Mouse (Mus musculus): ENCODE data around the gene Zcchc24. TPM values are rescaled to one million over a fixed set of nuclear protein-coding genes. Genes with fewer than 3 reads are reported as not detected.
"Not testable (repeated sequence)": the region's sequence is repeated elsewhere in the genome, so short reads cannot be mapped to it uniquely, and the experiment has no call there.

Zcchc24 gene
- total RNA-seq (2021): 10 to 100 TPM; 52.0 to 55.7 TPM
- long read RNA-seq, full-length matches to known transcripts: 11 of 45 reads
- long read RNA-seq, partial matches to known transcripts: 0 of 45 reads
- long read RNA-seq, other reads (novel, unspliced or antisense): 34 of 45 reads

DNA sequence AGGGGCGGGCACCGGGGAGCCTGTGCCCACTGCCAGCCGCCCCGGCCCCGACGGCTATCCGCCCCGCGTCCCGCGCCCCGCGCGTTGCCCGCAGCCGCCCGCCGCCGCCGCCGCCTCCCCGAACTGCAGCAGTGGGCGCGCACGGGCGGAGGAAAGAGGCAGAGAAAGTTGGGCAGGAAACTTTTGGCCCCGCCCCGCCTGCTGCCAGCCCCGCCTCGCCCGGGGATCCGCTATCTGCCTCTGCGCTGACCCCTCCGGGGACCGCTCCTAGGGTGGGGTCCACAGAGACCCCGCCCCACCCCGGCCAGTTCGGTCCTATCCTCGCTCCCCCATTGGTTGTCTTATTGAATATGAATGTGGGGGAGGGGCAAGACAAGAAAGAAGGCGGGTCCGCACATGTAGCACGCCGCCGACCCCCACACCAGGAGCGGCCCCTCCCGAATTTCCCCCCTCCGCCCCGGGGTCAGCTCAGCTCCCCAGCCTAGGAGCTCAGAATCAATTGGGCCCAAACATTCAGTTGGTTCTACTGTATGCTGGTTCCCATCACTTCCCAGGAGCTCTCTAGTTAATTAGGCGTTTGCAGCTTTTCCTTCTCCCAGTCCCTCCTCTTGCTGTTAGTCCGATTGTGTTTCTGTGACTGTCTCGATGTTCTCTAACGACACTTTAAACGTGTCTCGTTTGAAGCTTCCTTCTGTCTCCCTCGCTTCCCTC is at the start of gene Zcchc24:
Gene Zcchc24 (minus strand): TSS at position 125 of the 711 bp plus-strand sequence.
- peak; percentile 76 to 88 for DNase-seq (ENCODE audit: low spot score in 2 of 2)

DNA sequence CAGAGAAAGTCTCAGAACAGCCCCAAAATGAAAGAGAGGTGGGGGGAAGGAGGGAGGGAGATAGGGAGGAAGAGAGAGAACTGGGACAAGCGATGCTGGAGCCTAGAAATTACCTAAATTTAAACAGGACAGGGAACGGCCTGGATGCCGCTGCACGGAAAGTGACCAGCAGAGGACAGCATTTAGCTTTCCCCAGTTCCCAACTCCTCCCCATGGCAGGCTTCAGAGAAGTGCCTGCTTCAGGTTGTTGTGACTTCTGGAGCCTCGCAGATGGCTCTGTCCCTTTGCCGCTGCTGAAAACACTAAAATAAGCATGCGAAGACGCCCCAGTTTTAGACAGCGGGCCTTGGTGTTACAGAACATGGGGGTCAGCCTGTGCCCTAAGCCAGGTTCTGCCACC is 47.6 kb upstream of the Zcchc24 start:
- peak; percentile 71 to 77 for DNase-seq (ENCODE audit: low spot score in 2 of 2)

DNA sequence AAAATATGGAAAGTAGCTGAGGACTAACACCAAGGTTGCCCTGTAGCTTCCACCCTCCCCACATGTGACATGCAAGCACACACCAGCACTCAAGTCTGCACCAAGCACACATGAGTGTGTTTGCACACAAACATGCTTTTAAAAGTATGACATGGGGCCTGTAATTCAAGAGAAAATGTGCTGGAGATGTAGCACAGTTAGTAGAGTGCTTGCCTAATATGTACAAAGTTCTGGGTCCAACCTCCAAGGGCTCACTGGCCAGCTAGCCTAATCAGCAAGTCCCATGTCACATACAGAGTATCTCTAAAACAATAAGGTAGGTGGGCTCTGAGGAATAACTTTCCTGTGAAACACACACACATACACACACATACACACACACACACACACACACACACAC is 45.3 kb upstream of the Zcchc24 start:
- no peak for DNase-seq (ENCODE audit: low spot score in 2 of 2)

DNA sequence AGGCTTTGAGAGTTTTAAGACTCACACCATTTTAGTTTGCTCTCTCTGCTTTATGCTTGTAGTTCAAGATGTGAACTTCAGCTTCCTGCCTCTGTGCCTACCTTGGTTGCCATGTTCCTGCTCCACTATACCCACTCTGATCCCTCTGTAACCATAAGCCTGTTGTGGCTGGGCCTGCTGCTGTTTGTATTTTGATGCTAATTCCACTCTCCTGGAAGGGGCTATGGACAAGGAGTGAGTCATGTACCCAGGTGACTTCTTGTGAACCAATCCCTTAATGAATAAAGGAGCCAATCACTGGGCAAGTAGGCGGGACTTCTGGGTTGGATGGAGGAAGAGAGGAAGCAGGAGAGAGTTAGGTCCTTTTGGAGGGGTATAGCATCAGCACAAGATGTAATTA is 42.2 kb upstream of the Zcchc24 start:
- not testable (repeated sequence) for DNase-seq (ENCODE audit: low spot score in 2 of 2)

DNA sequence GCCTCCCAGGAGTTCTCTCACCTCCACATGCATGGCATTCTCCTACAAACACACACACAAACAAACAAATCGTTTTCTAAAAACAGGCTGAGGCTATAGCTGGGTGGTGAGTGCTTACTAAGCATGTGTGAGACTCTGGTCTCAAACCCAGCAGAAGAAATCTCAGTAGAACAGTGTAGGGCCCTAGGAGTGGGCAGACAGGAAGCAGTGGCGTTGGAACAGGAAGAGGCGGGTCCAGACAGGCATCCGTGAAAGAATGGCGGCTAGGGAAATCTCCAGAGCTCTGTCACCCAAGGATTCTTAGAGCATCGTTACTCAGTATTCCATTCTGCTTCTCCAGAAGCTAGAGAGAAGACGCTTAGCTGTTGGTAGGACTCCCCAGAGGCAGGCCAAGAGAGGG is 37.7 kb upstream of the Zcchc24 start:
- DNase-seq (ENCODE audit: low spot score in 2 of 2): no peak

DNA sequence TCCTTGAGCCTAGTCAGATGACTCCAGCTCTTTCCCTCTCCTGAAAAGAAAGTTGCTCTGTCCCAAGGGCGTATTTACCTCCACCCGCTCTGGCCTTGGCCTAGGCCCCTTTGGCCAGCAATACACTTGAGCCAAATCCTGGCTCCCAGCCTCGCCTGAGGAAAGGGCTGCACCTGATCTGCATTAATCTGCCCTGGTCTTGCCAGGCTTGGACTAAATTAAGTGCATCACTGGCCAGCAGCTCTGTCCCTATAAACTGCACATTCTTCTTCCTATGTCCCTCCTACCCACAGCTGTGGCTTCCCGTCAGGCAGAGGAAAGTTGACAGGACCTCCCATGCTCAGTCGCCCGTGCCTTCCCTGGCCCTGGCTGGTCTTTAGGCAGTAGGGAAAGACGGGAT is 37.0 kb upstream of the Zcchc24 start:
- DNase-seq (ENCODE audit: low spot score in 2 of 2): peak; percentile 53 to 63

DNA sequence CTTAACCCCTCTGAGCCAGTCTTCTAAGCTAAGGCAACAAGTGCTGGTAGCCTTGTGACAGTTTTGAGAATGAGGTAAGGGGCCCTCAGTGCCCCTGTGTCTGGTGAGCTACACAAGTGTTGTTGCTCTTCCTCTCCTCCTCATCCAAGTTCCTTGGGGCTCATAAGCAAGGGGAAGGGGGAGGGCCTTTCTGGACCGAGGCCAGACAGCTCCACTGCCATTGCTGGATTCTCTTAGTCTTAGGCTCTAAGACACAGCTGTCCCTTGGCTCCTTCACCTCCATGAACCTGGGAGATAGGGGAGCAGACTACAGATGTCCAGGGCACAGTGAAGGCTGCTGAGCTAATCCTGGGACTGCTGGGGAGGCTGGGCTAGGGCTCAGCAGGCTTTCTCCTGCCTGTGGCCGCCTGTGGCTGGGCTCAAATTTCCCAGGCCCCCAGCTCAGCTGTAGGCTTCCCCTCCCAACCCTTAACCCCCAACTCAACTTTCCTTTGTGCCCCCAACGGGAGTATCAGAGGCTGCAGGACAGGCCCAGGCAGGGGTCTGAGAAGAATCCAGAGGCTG is 34.5 kb upstream of the Zcchc24 start:
- no peak for DNase-seq (ENCODE audit: low spot score in 2 of 2)

DNA sequence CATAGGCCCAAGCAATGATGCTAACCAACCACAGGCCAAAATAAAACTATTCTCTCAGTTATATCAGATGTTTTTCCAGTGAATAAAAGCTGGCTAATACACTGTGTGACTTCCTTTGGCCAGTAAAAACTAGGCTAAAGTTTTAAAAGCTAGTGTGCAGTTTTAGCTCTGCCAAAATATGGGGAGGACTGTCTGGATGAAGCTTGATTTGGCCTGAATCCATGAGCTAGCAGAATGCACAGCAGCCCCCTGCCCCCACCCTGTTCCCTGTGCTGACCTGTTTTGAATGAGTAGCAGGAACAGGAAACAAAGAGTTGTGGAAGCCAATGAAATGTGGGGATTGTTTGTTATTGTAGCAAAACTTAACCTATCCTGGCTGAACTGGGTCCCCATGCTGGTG is 33.7 kb upstream of the Zcchc24 start:
- no peak for DNase-seq (ENCODE audit: low spot score in 2 of 2)

DNA sequence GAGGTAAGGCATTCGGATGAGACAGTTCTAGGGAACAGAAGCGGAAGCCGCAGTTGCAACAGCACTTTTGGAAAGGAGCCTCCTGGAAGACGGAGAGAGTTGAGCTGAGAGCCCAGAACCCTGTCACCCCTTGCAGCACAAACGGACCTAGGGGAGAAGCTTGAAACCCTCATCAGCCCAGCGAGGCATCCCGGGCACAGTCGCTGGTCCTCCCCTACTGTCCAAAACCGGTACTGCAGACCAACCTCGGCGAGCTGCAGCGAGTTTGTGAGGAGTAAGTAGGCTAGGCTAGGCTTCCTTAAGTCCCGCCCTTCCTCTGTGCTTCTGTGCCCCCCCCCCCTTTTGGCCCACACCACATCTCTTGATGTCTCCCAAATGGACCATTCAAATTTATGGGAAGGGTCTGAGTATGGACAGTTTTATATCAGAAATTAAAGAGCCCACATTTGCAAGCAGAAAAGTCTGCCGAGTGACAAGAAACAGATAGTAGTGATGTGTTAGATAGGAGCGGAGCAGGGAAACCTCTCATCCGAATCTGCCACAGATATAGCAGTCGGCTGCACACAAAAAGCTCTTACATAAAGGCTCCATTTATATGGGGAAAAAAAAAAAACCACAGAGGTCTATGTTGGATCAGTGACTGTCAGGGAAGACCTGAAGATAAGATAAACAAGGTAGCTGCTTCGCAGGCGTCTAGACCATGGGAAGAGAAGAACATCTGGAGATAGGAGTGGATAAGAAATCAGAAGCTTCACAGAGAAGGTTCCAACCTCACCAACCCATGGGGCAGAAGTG is 31.5 kb upstream of the Zcchc24 start:
- DNase-seq (ENCODE audit: low spot score in 2 of 2): peak; percentile 90 to 91

DNA sequence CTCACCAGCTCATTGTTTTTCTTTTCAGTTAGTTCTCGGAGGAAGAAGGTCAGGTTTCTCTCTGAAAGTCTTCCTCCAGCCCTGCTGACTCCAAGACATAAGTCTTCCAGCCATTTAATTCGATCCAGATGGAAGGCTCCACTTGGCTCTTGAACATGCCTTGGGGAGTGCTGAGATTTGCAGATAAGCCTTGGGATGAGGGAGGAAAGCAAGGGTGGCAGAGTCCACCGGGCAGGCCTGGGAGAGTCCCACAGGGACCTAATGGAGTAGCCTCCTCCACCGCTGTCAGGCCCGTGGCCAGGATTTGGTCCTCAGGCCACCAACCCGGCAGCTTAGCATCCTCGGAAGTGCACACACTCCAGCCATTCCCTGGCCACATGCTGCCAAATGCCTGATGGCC is 27.8 kb upstream of the Zcchc24 start:
- DNase-seq (ENCODE audit: low spot score in 2 of 2): no peak

DNA sequence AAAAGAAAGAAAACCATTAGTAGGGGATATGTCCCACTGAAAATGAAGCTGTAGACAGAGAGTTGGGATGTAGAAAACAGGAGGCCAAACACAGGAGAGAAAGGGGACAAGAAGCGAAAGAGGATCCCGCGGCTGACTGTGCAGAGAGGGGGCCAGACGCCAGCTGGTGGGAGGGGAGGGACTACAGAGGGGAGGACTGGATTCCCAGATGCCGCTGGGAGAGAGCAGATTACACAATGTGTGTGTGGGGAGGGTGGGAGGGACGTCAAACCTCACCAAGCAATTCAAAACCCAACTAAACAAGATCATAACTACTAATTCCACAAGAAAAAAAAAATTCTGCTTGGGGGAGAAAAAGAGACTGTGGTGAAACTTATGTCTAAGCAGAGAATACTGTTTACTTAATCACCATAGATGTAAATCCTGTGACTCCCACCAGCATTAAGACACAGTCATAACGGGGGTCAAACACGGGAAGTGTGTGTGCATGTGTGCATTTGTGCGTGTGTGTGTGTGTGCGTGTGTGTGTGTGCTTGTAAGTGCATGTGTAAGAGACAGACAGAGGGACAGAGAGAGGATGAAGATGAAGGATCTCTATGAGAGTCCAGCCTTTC is 26.8 kb upstream of the Zcchc24 start:
- peak; percentile 62 to 70 for DNase-seq (ENCODE audit: low spot score in 2 of 2)

DNA sequence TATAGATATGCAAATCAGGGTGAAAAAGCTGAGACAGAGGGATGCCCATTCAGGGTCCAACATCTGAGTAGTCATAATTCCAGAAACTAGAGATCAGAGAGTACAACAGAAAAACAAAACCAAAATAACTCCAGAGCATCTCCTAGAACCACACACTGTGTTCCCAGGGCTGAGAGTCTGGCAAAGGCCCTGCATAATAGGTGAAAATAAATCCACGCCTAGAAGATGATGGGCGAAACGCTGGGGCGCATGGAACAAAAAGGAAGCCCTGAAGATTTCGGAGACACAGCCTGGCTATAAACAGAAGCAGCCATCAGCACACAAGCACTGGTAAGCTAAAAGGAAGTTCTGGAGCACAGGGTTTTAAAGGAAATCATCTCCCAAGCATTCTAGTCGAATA is 26.2 kb upstream of the Zcchc24 start:
- DNase-seq (ENCODE audit: low spot score in 2 of 2): no peak

DNA sequence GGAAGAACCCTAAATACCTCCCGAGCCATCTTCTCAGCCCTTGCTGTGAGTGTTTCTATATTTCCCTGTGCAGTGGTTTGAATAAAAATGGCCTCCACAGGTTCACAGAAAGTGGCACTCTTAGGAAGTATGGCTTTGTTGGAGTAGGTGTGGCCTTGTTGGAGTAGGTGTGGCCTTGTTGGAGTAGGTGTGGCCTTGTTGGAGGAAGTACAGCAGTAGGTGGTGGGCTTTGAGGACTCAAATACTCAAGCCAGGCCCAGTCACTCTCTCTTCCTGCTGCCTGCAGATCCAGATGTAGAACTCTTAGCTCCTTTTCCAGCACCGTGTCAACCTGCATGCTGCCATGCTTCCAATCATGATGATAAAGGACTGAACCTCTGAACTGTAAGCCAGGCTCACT is 25.5 kb upstream of the Zcchc24 start:
- DNase-seq (ENCODE audit: low spot score in 2 of 2): no peak

DNA sequence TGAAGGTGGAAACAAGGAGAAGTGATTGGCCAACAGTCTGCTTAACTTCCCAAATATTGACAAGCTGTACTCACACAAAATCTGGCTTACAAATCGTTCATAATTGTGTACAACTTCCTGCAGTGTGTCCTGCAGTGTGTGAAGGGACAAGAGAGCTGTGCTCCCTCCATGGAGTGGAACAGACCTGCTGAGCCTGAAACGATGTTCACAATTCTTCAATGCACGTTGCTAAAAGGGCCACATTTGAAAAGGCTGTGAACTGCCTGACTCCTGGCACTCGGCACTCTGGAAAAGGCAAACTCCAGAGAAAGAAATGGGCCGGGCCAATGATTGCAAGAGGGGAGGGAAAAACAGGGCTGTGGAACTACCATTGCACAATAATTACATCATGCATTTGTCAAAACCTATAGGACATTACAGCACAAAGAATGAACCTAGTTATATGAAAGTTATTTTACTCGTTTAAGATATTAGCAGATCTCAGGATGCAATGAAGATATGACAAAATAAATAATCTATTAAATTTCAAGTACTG is 22.0 kb upstream of the Zcchc24 start:
- DNase-seq (ENCODE audit: low spot score in 2 of 2): no peak

DNA sequence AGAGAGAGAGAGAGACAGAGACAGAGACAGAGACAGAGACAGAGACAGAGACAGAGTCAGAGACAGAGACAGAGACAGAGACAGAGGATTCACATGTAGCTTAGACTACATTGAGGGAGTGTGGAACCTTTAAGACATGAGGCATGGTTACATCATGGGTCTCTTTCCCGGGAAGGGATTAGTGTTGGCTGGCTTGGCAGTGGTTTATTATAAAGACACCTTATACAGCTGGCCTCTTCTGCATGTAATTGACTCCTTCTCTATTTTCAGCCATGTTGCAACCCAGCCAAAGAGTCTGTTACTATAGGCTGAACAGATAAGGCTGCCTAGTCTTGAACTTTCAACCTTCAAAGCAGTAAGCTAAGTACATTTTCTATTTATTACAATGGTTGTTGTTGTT is 21.1 kb upstream of the Zcchc24 start:
- DNase-seq (ENCODE audit: low spot score in 2 of 2): no peak

DNA sequence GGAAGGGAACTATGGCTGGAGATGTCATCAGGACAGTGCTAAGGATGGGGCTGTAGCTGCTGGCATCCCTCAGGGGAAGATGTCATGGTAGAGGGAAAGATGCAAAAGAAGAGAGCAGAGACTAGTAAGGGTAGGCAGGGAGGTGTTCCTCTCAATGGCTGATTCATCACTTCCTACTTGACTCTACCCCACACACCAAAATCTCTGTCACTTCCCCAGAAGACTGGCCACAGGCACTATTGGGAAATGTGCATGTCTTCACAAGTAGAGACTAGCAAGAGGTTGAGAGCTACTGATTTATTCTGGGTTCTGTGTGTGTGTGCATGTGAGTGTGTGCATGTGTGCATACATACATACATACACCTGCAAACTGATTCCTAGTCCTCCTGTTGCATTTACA is 20.4 kb upstream of the Zcchc24 start:
- DNase-seq (ENCODE audit: low spot score in 2 of 2): no peak

DNA sequence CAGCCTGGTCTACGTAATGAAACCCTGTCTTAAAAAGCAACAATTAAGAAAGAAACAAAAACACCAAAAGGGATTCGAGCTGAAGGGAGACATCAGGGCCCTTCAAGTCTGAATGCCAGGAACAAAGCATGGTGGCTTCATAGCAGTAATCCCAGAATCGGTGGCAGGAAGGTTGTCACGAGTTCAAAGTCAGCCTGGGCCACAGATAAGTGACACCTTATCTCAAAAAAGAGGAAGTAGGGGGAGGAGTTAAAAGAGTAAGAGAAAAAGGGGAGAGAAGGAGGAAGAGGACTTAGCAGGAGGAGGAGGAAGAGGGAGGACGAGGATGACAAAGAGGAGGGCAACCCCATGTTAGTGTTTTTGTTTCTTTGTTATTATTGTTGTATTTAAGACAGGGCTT is 19.4 kb upstream of the Zcchc24 start:
- DNase-seq (ENCODE audit: low spot score in 2 of 2): no peak

DNA sequence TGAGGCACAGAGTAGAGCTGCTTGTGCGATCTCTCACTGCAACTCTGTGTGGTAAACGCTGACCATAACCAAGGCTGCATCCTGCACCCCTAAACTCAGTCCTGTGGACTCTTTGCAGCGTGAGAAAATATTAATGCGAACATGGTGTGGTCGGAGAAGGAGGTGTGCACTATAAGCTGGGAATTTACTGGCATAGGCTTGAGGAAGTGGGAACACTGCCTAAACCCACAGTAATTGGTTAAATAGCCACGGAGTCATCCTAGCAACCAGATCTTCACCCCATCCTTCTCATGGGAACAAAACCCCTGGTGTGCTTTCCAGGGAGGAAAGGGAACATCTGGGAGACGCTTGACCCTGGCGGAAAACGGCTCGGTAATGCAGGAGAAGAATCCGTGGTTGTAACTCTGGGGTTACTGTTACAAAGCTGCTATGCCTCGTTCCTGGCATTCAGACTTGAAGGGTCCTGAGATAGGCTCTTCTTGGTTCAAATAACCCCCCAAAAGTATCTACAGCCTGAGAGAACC is 18.6 kb upstream of the Zcchc24 start:
- DNase-seq (ENCODE audit: low spot score in 2 of 2): no peak

DNA sequence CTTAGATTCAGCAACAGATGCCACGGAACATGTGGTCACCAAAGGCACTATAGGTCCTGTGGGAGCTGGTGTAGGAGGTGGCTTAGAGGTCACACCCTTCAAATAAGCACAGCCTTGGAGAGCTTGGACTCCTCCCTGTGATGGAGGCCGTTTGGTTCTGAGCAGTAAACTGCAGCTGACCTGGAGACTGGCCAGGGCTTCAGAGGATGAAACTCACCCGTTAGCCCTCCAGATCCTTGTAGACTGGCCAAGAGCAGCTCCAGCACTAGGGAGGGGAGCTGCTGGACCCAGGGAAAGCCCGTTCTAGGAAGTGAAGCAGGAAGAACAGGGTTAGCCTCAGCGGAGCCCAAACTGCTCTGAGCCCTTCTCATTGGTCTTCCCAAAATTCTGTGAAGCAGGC is 18.1 kb upstream of the Zcchc24 start:
- DNase-seq (ENCODE audit: low spot score in 2 of 2): no peak

DNA sequence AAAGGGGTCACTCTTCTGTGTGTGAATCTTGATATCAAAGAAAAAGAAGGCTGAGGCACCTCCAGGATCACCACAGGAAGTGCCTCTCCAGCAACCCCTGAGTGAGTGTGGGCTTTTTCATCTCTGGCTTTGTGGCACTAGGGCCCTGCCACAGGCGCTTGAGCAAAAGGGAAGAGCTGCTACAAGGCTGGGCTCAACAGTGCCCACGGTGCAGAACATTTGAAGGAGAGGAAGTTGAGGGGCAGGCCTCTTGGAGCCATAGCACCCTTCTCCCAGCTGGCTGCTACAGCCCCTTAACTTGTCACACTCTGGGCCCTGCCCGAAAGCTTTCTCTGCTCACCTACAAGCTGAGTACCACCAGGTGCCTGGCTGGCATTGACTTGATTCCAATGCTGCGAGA is 16.4 kb upstream of the Zcchc24 start:
- DNase-seq (ENCODE audit: low spot score in 2 of 2): no peak

DNA sequence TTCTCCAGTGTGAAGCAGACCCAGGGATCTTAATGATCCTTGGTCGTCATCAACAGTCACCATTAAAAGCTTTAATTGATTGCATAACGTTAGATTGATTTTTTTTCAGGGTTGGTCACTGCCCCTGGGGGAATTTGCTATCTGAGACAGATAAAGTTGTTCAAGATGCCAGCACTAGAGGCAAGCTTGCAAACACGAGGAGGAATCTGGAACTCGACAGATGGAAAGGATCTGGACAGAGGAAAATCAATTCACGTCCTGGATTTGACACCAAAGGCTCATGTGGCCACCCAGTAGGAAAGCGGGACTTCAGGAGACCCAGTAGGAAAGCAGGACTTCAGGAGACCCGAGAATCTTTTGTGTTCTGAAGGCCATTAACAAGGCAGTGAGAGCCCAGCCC is 14.4 kb upstream of the Zcchc24 start:
- no peak for DNase-seq (ENCODE audit: low spot score in 2 of 2)

Measured in layer of hippocampus, postnatal 10 days (tissue).